Mouse (Mus musculus) thymus, adult 2 months (tissue): Measurements from ENCODE around the gene Vnn3. TPM values are rescaled to one million over a fixed set of nuclear protein-coding genes. Genes with fewer than 3 reads are reported as not detected.

ENCODE experiments used
- DNase-seq: peaks from one replicate; pipeline ENCODE4 v3.0.0; 2021
- H3K27ac ChIP-seq: fragments of 200-500 bp; 2 replicates; pipeline ENCODE4 v1.5.1; 2012; ENCODE audit warnings: low read length, control low read depth; ENCODE audit not compliant: control insufficient read depth, insufficient read depth
- H3K27me3 ChIP-seq: fragments of 200-500 bp; 2 replicates; pipeline ENCODE4 v1.6.1; 2012; ENCODE audit warnings: mild to moderate bottlenecking, low read length, moderate library complexity, mixed read lengths; ENCODE audit not compliant: control insufficient read depth, insufficient read depth
- H3K36me3 ChIP-seq: fragments of 200-500 bp; 2 replicates; pipeline ENCODE4 v1.6.1; 2012; ENCODE audit warnings: mild to moderate bottlenecking, low read length, moderate library complexity; ENCODE audit not compliant: control insufficient read depth, insufficient read depth
- H3K4me1 ChIP-seq: fragments of 200-500 bp; replicated peaks from 2 replicates; pipeline ENCODE4 v1.6.1; 2012; ENCODE audit warnings: low read length; ENCODE audit not compliant: control insufficient read depth, insufficient read depth
- H3K4me3 ChIP-seq: fragments of 200-500 bp; 2 replicates; pipeline ENCODE4 v1.5.1; 2012; ENCODE audit warnings: mild to moderate bottlenecking, low read length, control low read depth, moderate library complexity; ENCODE audit not compliant: control insufficient read depth, insufficient read depth
- CTCF ChIP-seq: fragments of 200-500 bp; IDR thresholded peaks from 2 replicates; pipeline ENCODE4 v1.5.1; 2012; ENCODE audit warnings: mild to moderate bottlenecking, control low read depth, low read length, moderate library complexity, borderline replicate concordance; ENCODE audit not compliant: control insufficient read depth, poor library complexity, insufficient read depth; ENCODE audit errors: extremely low read depth
- POLR2A ChIP-seq: fragments of 200-500 bp; IDR thresholded peaks from 2 replicates; pipeline ENCODE4 v1.6.1; 2012; ENCODE audit warnings: mild to moderate bottlenecking, low read length, control low read depth, moderate library complexity; ENCODE audit not compliant: control insufficient read depth, poor library complexity, insufficient read depth; ENCODE audit errors: extremely low read depth
- WGBS: fragments of 180-500 bp; shearing (Covaris S2); methylation state at CpG from one replicate; pipeline ENCODE4 v1.1.7; 2018; 5-methylcytosine and 5-hydroxymethylcytosine counted together
- polyA plus RNA-seq: library from polyadenylated mRNA; depleted of rRNA; stranded (reverse); fragments of >200 nt; gene quantifications from 2 replicates; pipeline ENCODE4 v1.2.3, GENCODE M21; 2012; rRNA removed

Vnn3 gene
- polyA plus RNA-seq, 1 experiment: 2.0 TPM

DNA sequence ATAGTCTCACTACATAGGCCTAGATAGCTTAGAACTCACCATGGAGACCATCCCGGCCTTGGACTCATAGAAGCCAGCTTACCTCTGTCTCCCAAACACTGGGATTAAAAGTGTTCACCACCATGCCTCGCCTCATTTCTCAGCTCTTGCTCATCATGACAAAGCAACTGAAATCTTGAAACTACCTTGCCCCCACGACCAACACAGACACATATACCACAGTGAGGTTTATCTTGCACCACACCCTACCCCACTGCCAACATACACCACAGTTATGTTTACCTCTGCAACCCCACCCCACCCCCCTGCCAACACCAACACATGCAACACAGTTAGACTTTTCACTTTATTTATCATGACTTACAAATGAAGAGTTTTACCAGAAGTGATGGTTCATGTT, 34.8 kb downstream of the Vnn3 start:
- WGBS: 86% methylated on average over 3 of the region's 3 CpGs
- no peaks in the 10 kb centered on the region for H3K4me1 ChIP-seq

GRCm38 (mm10) chr10:23892987-23893386, 41.7 kb downstream of the Vnn3 start:
- TF ChIP-seq POLR2A (no peak), CTCF (no peak)
- no peak for DNase-seq
- Histone ChIP-seq H3K4me1 (no peaks in the 10 kb centered on the region), H3K27ac (no peak overlapping the region), H3K27me3 (no peaks in the 10 kb centered on the region), H3K4me3 (no peak overlapping the region), H3K36me3 (no peaks in the 10 kb centered on the region)
- WGBS: 89% methylated on average over 1 of the region's 1 CpGs

More for the DNA sequence above, 34.8 kb downstream of the Vnn3 start:
- Histone ChIP-seq H3K27me3 (no peaks in the 10 kb centered on the region), H3K36me3 (no peaks in the 10 kb centered on the region), H3K27ac (no peak overlapping the region), H3K4me3 (no peak overlapping the region)
- TF ChIP-seq POLR2A (no peak), CTCF (no peak)
- DNase-seq: no peak

- H3K27ac ChIP-seq: no peak within 1 kb of the TSS
- TF ChIP-seq CTCF (no peak), POLR2A (no peak)
- H3K36me3 ChIP-seq: no peaks in the 10 kb centered on the region
- WGBS: 56% methylated on average over 21 of the region's 21 CpGs
- DNase-seq: no peak
- no peaks in the 10 kb centered on the region for H3K4me1 ChIP-seq
- no peaks in the 10 kb centered on the region for H3K27me3 ChIP-seq
- H3K4me3 ChIP-seq: no peak within 1 kb of the TSS
These were observed 43.5 kb downstream of the Vnn3 start, which contains the start of gene Vnn1 for GRCm38 (mm10) chr10:23894601-23895349. TSS of gene Vnn1 (plus strand) at chr10:23894688.

GRCm38 (mm10) chr10:23895376-23895775, 44.1 kb downstream of the Vnn3 start:
- H3K4me3 ChIP-seq: no peak overlapping the region
- 68% methylated on average over 7 of the region's 7 CpGs for WGBS

GRCm38 (mm10) chr10:23901119-23901518, 49.9 kb downstream of the Vnn3 start:
- H3K4me1 ChIP-seq: no peaks in the 10 kb centered on the region
- H3K36me3 ChIP-seq: no peaks in the 10 kb centered on the region
- H3K27me3 ChIP-seq: no peaks in the 10 kb centered on the region
- no peak overlapping the region for H3K4me3 ChIP-seq
- WGBS: 90% methylated on average over 3 of the region's 3 CpGs
- no peak for TF ChIP-seq POLR2A
- no peak for TF ChIP-seq CTCF
- H3K27ac ChIP-seq: no peak overlapping the region
- no peak for DNase-seq

More at GRCm38 (mm10) chr10:23895376-23895775, 44.1 kb downstream of the Vnn3 start:
- H3K27ac ChIP-seq: no peak overlapping the region
- no peak for DNase-seq
- H3K27me3 ChIP-seq: no peaks in the 10 kb centered on the region
- H3K4me1 ChIP-seq: no peaks in the 10 kb centered on the region
- no peak for TF ChIP-seq POLR2A
- TF ChIP-seq CTCF: no peak
- H3K36me3 ChIP-seq: no peaks in the 10 kb centered on the region

DNA sequence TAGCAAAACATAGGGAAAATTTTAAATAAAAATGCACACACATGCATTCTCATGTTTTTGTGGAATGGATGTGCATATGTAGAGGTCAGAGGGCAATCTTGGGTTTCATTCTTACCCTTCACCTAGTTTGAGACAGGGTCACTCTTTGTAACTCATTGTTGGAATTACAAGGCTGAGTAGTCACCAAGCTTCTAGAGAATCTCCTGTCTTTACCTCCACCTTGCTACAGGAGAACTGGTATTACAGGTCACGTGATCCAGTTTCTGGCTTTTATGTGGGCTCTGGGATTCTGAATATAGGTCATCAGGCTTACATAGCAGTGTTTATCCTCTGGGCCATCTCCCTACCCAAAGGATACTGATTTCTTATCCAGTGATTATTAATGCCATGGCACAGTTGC, 54.4 kb downstream of the Vnn3 start:
- no peak overlapping the region for H3K4me3 ChIP-seq
- no peaks in the 10 kb centered on the region for H3K36me3 ChIP-seq
- H3K27ac ChIP-seq: no peak overlapping the region
- TF ChIP-seq CTCF: no peak
- no peak for DNase-seq
- no peaks in the 10 kb centered on the region for H3K4me1 ChIP-seq
- no peaks in the 10 kb centered on the region for H3K27me3 ChIP-seq
- WGBS: 100% methylated on average over 1 of the region's 1 CpGs

Other genes with a start within 250 kb of the Vnn3 start
- 1,277 and 1,802 TPM in 2 replicates for gene Rps12, start 64.2 kb upstream of the Vnn3 start, polyA plus RNA-seq
- 1.4 and 1.8 TPM in 2 replicates for gene Slc18b1, start 54.5 kb upstream of the Vnn3 start, polyA plus RNA-seq
- 1.00 and 1.1 TPM in 2 replicates for gene Vnn1, start 43.2 kb downstream of the Vnn3 start, polyA plus RNA-seq
- not detected in 2 replicates for gene Taar1, start 68.9 kb downstream of the Vnn3 start, polyA plus RNA-seq
- gene Taar2, start 87.1 kb downstream of the Vnn3 start, polyA plus RNA-seq: not detected in 2 replicates
- gene Taar3, start 98.1 kb downstream of the Vnn3 start, polyA plus RNA-seq: not detected in 2 replicates
- 0.12 TPM in 1 of 2 replicates, not detected in the other for gene Taar4, start 109.0 kb downstream of the Vnn3 start, polyA plus RNA-seq
- not detected in 2 replicates for gene Taar5, start 119.2 kb downstream of the Vnn3 start, polyA plus RNA-seq
- gene Taar6, start 134.2 kb downstream of the Vnn3 start, polyA plus RNA-seq: not detected in 2 replicates
- not detected in 2 replicates for gene Taar7a, start 142.0 kb downstream of the Vnn3 start, polyA plus RNA-seq
- not detected in 2 replicates for gene Taar7b, start 148.5 kb downstream of the Vnn3 start, polyA plus RNA-seq
- not detected in 2 replicates for gene Taar7d, start 175.8 kb downstream of the Vnn3 start, polyA plus RNA-seq
- not detected in 2 replicates for gene Taar7e, start 186.2 kb downstream of the Vnn3 start, polyA plus RNA-seq
- gene Taar7f, start 198.0 kb downstream of the Vnn3 start, polyA plus RNA-seq: not detected in 2 replicates
- gene Taar8a, start 225.0 kb downstream of the Vnn3 start, polyA plus RNA-seq: not detected in 2 replicates
- not detected in 2 replicates for gene Taar8b, start 240.8 kb downstream of the Vnn3 start, polyA plus RNA-seq